Comparison of ENCODE assay signal across 14 mouse cellular contexts in the genomic region with DNA sequence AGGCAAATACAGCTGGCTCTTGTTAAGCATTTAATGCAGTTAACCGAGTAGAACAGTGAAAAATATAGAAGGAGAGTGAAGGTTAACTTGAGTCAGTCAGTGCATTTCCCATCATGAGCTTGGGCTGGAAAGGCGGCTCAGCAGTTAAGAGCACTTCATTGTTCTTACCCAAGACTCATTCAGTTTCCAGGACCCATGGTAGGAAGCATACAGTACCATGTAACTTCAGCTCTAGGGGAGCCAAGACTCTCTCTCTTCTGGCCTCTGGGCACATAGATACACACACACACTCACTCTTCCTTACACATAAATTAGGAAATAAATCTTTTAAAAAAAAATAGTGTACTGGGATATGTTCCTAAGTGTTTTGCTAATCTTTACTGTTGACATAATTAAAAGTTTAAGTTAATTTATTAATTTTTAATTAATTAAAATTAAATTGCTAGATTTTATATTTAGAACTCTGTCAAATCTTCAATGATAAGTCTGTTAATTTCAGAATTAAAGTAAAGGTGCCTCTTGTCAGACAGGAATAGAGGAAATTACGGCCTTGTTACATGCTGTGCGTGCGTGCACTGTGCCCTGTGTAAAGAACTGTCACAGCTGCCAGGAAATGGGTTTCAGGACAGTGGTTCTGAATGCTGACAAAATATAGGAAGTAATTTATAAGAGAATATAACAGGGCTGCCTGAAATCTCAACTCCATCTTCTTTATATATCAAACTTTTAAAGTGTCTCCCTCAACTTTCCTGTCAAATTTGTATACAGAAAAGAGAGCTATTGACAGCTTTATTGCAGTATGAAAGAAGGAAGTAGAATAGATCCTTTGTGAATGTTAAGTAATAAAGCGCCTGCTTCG. TPM values are rescaled to one million over a fixed set of nuclear protein-coding genes. Genes with fewer than 3 reads are reported as not detected.
DNase-seq lines count a peak whose midpoint lies in the region; ATAC-seq and TF ChIP-seq lines count a peak whose summit lies in the region.
"Had no signal": no experiment of that assay in that cellular context is flagged by ENCODE, and none has a peak within 500 bp of the region (broad histone marks: within the 10 kb centered on the region; RNA-seq: fewer than 3 reads in every experiment).

No protein-coding gene starts in this region.

- H3K4me2 ChIP-seq in limb, embryonic 11.5 days (ENCODE audit: low read depth, severe bottlenecking), result no peak overlapping the region
- H3K4me2 ChIP-seq: intestine, embryonic 15.5 days; liver, embryonic 13.5 days had no signal

- DNase-seq in limb, embryonic 11.5 days (ENCODE audit: low spot score), result no peak
- DNase-seq in limb, embryonic 10.5 days (ENCODE audit: low spot score), result no peak
- DNase-seq in thymus, postnatal 4 days, result peak; percentile 12
- DNase-seq in thymus, adult 2 months, result no peak
- DNase-seq in forelimb bud, embryonic 11.5 days (ENCODE audit: low read depth, low spot score), result peak; percentile 48
- peak; percentile 38 for DNase-seq in splenic B cell, adult 2 months (ENCODE audit: low read depth, low spot score)
- no peak for DNase-seq in left cerebral cortex, adult 8-10 months (ENCODE audit: low spot score in 2 of 2)
- DNase-seq in urinary bladder, adult 2 months (ENCODE audit: low spot score), result no peak
- DNase-seq: cerebellum, postnatal 25 days; heart, postnatal 10 days; liver, embryonic 13.5 days; right cerebral cortex, adult 18-20 months had no signal

- no peak for TF ChIP-seq POLR2A in thymus, adult 2 months (IDR thresholded peaks at IDR 0.05; ENCODE audit: control insufficient read depth, extremely low read depth, insufficient read depth, low read length, poor library complexity)

- H3K27me3 ChIP-seq in limb, embryonic 11.5 days (ENCODE audit: control insufficient read depth, insufficient read depth, low read length), result no peaks in the 10 kb centered on the region
- no peaks in the 10 kb centered on the region for H3K27me3 ChIP-seq in limb, embryonic 10.5 days (ENCODE audit: low read depth, poor library complexity, severe bottlenecking)
- no peaks in the 10 kb centered on the region for H3K27me3 ChIP-seq in thymus, adult 2 months (ENCODE audit: control insufficient read depth, insufficient read depth, low read length)
- H3K27me3 ChIP-seq in splenic B cell, adult 2 months (ENCODE audit: control insufficient read depth, insufficient read depth, low read length, poor library complexity, severe bottlenecking), result no peaks in the 10 kb centered on the region
- H3K27me3 ChIP-seq: intestine, embryonic 15.5 days; liver, embryonic 13.5 days had no signal

- 48% methylated on average over 7 of the region's 7 CpGs for WGBS in limb, embryonic 11.5 days
- WGBS in limb, embryonic 10.5 days, result 68% methylated on average over 7 of the region's 7 CpGs
- WGBS in thymus, adult 2 months, result 36% methylated on average over 7 of the region's 7 CpGs

- no peak overlapping the region for H3K27ac ChIP-seq in limb, embryonic 11.5 days (replicated peaks; ENCODE audit: low read depth, low read length)
- no peak overlapping the region for H3K27ac ChIP-seq in limb, embryonic 10.5 days
- no peak overlapping the region for H3K27ac ChIP-seq in thymus, adult 2 months (ENCODE audit: control insufficient read depth, insufficient read depth, low read length)
- H3K27ac ChIP-seq: forebrain, embryonic 10.5 days; intestine, embryonic 15.5 days; liver, embryonic 13.5 days had no signal

- ATAC-seq in limb, embryonic 11.5 days (ENCODE audit: insufficient number of reproducible peaks, low FRiP score, low TSS enrichment, low read depth), result 0 out of 2 replicates have a peak, but pooled peaks have one; percentile 6
- ATAC-seq: intestine, embryonic 15.5 days had no signal

- no peaks in the 10 kb centered on the region for H3K9me3 ChIP-seq in limb, embryonic 11.5 days (ENCODE audit: control insufficient read depth, low read length)
- no peaks in the 10 kb centered on the region for H3K9me3 ChIP-seq in limb, embryonic 10.5 days (replicated peaks)
- H3K9me3 ChIP-seq: forebrain, embryonic 10.5 days; intestine, embryonic 15.5 days; liver, embryonic 13.5 days had no signal

- no peak overlapping the region for H3K4me3 ChIP-seq in limb, embryonic 11.5 days (ENCODE audit: low read depth, low read length)
- no peak overlapping the region for H3K4me3 ChIP-seq in limb, embryonic 10.5 days
- H3K4me3 ChIP-seq in thymus, adult 2 months (ENCODE audit: control insufficient read depth, insufficient read depth, low read length), result no peak overlapping the region
- H3K4me3 ChIP-seq: forebrain, embryonic 10.5 days; intestine, embryonic 15.5 days; liver, embryonic 13.5 days had no signal

- TF ChIP-seq CTCF in thymus, adult 2 months (IDR thresholded peaks at IDR 0.05; ENCODE audit: borderline replicate concordance, control insufficient read depth, extremely low read depth, insufficient read depth, low read length, poor library complexity), result no peak

- no peak overlapping the region for H3K9ac ChIP-seq in limb, embryonic 11.5 days (ENCODE audit: low read length)
- H3K9ac ChIP-seq: intestine, embryonic 15.5 days; liver, embryonic 13.5 days had no signal

- H3K4me1 ChIP-seq in limb, embryonic 11.5 days (ENCODE audit: control insufficient read depth, insufficient read depth, low read length), result no peaks in the 10 kb centered on the region
- H3K4me1 ChIP-seq in limb, embryonic 10.5 days, result peaks cover 8% of the 10 kb centered on the region
- H3K4me1 ChIP-seq in thymus, adult 2 months (replicated peaks; ENCODE audit: control insufficient read depth, insufficient read depth, low read length), result no peaks in the 10 kb centered on the region
- H3K4me1 ChIP-seq: forebrain, embryonic 10.5 days; intestine, embryonic 15.5 days had no signal

- H3K36me3 ChIP-seq in limb, embryonic 11.5 days (ENCODE audit: control insufficient read depth, insufficient read depth, low read length), result no peaks in the 10 kb centered on the region
- peaks cover 21% of the 10 kb centered on the region for H3K36me3 ChIP-seq in limb, embryonic 10.5 days
- H3K36me3 ChIP-seq in thymus, adult 2 months (ENCODE audit: control insufficient read depth, insufficient read depth, low read length), result no peaks in the 10 kb centered on the region
- H3K36me3 ChIP-seq in splenic B cell, adult 2 months (ENCODE audit: control insufficient read depth, insufficient read depth, low read length, poor library complexity, severe bottlenecking), result no peaks in the 10 kb centered on the region
- H3K36me3 ChIP-seq: intestine, embryonic 15.5 days; liver, embryonic 13.5 days had no signal

RNA-seq across cellular contexts. Expression of gene Homer1, which starts 55.2 kb away (rescaled TPM):
- 12.4 and 13.7 TPM in 2 replicates for polyA plus RNA-seq in limb, embryonic 11.5 days (2014; fragmentation: Nextera tagmentation; extraction: Ambion mirVana)
- 9.2 and 9.6 TPM in 2 replicates for polyA plus RNA-seq in limb, embryonic 10.5 days (2016; fragmentation: Nextera tagmentation; extraction: Ambion mirVana)
- 2.5 and 3.5 TPM in 2 replicates for polyA plus RNA-seq in thymus, adult 2 months (2012; rRNA removed)
- 100 to 1,000 TPM; 189 to 264 (median 200) TPM for total RNA-seq in left cerebral cortex, adult 8-10 months (2022)
- polyA plus RNA-seq in urinary bladder, adult 2 months (2012; rRNA removed), result 8.3 and 8.8 TPM in 2 replicates

Comparison
In these comparisons a context has a peak if more than half of its experiments do, and no peak if none do; other contexts are left out.
1. DNase-seq: peak in thymus, postnatal 4 days (single experiment), forelimb bud, embryonic 11.5 days (single experiment) and splenic B cell, adult 2 months (single experiment); none in limb, embryonic 11.5 days (single experiment), limb, embryonic 10.5 days (single experiment), thymus, adult 2 months (single experiment), left cerebral cortex, adult 8-10 months (0 of 2) and urinary bladder, adult 2 months (single experiment).